Mouse (Mus musculus): ENCODE results near the gene B4galnt1.
"Not testable (repeated sequence)": the region's sequence is repeated elsewhere in the genome, so short reads cannot be mapped to it uniquely, and the experiment has no call there.

Gene B4galnt1

GRCm38 (mm10) chr10:127141500-127141899 is 23.5 kb upstream of the B4galnt1 start:
- in situ Hi-C loops (cut with MseI, MboI) = no loop called here

- in situ Hi-C loops (cut with MseI, MboI) = no loop called here
Measured at GRCm38 (mm10) chr10:127143228-127143627, 21.8 kb upstream of the B4galnt1 start.

DNA sequence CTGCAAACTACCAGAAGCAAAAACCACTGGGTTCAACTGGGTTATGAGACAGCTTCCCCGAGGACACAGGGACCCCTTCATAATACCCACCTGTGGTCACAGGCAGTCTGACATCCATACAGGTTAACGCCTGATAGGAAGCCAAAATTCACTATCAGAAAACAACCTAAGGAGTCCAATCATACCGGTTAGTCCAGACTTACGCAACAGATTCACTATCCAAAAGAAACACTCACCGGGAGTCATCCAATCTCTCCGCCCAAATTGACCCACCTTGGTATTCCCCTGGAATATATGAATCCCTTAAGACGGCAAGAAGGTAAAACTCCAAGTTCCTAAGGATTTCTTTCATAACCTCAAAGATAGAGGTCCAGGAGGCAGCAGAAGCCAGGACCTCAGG is 20.5 kb upstream of the B4galnt1 start:
- in situ Hi-C loops (cut with MseI, MboI) = no loop called here

- in situ Hi-C loops (cut with MseI, MboI) = no loop called here
Measured at GRCm38 (mm10) chr10:127145303-127145702, 19.7 kb upstream of the B4galnt1 start.

GRCm38 (mm10) chr10:127147135-127147534 is 17.9 kb upstream of the B4galnt1 start:
- in situ Hi-C loops (cut with MseI, MboI) = no loop called here

DNA sequence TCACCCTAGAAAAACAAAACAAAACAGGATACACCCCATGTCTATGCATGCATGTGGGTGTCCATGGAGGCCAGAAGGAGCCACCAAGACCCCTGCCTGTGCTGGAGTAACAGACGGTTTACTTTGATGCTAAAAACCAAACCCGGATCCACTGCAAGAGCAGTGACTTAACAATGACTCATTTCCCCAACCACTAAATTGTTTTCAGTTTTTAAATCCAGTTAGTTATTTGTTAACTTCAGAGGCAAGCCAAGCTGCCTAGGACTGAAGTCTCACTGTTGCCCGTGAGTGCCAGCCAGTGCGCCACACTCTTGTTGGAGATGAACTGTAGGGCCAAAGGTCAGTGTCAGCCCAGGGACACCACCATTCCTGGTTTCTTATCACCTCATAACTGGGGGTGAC is 14.6 kb upstream of the B4galnt1 start:
- in situ Hi-C loops (cut with MseI, MboI) = no loop called here

- in situ Hi-C loops (cut with MseI, MboI) = not testable (repeated sequence)
Measured at GRCm38 (mm10) chr10:127151233-127151632, 13.8 kb upstream of the B4galnt1 start.

DNA sequence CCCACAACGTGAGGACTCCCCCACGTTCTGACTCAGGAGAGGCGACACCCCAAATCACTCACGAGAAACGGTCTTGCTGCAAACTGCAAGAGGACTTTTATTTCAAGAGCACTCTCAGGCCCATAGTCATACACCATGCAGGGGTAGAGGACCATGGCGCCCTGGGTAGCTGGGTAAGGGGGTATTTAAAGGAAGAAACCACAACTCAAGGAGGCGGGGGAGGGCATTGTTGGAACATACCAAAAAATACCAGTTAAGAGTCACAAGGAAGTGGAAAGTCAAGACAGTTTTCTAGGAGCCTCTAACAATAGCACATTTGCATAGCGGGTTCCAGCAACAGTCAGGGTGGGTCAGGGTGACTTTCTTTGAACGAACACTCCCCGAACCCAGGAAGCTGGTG is 12.5 kb upstream of the B4galnt1 start:
- in situ Hi-C loops (cut with MseI, MboI) = not testable (repeated sequence)

- in situ Hi-C loops (cut with MseI, MboI) = no loop called here
Measured at GRCm38 (mm10) chr10:127153323-127153722, 11.7 kb upstream of the B4galnt1 start.

DNA sequence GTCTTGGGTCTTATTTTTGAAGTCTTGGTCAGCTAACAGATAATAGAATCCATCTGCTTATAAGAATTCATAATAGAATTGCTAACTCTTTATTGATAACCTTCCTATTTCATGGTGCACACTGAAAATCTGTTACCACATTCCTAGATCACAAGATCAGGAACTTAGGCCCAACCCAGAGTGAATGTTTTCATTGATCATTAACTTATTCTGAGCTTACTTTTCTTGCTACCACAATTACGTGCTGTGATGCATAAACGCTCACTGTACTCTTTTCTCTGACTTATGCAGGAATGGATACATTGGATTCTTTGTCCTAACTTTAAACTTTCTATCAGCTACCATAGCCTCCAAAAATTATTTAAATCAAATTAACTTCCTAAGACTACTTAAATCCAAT is 10.8 kb upstream of the B4galnt1 start:
- in situ Hi-C loops (cut with MseI, MboI) = no loop called here

- in situ Hi-C loops (cut with MseI, MboI) = no loop called here
Measured at GRCm38 (mm10) chr10:127154652-127155051, 10.4 kb upstream of the B4galnt1 start.

DNA sequence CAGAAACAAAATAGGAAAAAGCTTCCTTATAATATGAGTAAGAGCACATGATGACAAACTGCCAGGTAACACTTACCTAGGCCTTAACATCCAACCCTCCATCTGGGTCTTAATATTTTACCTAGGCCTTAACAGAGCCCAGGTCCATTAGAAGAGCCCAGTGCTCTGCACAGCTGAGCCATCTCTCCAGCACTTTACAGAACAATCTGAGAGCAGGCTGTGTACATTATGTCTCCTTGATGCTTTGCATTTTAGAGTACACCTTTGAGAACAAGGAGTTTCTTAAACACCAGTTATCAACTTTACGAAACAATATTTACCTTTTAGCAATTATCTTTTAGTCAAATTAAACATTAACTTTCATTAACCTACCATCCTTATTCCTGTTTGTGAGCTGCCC is 8.9 kb upstream of the B4galnt1 start:
- in situ Hi-C loops (cut with MseI, MboI) = no loop called here

- in situ Hi-C loops (cut with MseI, MboI) = no loop called here
Measured at GRCm38 (mm10) chr10:127156511-127156910, 8.5 kb upstream of the B4galnt1 start.

- in situ Hi-C loops (cut with MseI, MboI) = no loop called here
Measured at GRCm38 (mm10) chr10:127158471-127158870, 6.6 kb upstream of the B4galnt1 start.

GRCm38 (mm10) chr10:127160081-127160480 is 4.9 kb upstream of the B4galnt1 start:
- in situ Hi-C loops (cut with MseI, MboI) = no loop called here

- in situ Hi-C loops (cut with MseI, MboI) = no loop called here
Measured at GRCm38 (mm10) chr10:127160728-127161127, 4.3 kb upstream of the B4galnt1 start.

DNA sequence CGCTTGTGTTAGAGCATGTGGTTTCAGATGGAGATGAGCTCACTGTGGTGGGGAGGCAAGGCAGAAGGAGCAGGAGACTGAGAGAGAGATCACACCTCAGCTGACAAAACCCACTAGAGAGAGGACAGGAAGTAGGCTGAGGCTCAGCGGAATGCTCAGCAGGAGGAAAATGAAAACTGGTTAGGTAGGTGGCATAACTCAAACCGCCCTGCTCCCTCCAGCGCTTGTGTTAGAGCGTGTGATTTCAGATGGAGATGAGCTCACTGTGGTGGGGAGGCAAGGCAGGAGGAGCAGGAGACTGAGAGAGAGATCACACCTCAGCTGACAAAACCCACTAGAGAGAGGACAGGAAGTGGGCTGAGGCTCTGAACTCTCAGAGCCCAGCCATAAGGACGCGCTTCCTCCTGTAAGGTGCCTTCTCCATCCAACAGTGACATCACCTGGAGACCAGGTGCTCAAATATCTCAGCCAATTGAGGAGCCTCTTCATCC is 2.2 kb upstream of the B4galnt1 start:
- in situ Hi-C loops (cut with MseI, MboI) = not testable (repeated sequence)

- in situ Hi-C loops (cut with MseI, MboI) = no loop called here
Measured at GRCm38 (mm10) chr10:127164190-127164589, 835 bp upstream of the B4galnt1 start.

DNA sequence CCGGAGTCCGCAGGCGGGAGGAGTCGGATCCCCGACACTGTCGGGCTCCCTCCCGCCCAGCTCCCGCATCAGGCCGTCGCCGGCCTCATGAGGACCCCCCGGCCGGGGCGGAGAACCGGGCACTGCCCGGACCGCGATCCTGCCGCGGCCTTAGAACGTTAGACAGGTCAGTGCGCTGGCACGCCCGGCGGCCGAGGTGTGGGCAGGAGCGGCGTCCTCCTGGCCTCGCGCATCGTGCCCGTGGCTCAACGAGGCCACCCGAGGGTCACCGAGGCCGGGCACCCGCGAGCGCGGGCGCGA is 279 bp downstream of the B4galnt1 start:
- in situ Hi-C loops (cut with MseI, MboI) = no loop called here

GRCm38 (mm10) chr10:127165654-127166403 is 804 bp downstream of the B4galnt1 start:
- in situ Hi-C loops (cut with MseI, MboI) = no loop called here

- in situ Hi-C loops (cut with MseI, MboI) = no loop called here
Measured at GRCm38 (mm10) chr10:127166404-127166715, 1.3 kb downstream of the B4galnt1 start.

GRCm38 (mm10) chr10:127166771-127167613 is 2.0 kb downstream of the B4galnt1 start:
- in situ Hi-C loops (cut with MseI, MboI) = no loop called here

DNA sequence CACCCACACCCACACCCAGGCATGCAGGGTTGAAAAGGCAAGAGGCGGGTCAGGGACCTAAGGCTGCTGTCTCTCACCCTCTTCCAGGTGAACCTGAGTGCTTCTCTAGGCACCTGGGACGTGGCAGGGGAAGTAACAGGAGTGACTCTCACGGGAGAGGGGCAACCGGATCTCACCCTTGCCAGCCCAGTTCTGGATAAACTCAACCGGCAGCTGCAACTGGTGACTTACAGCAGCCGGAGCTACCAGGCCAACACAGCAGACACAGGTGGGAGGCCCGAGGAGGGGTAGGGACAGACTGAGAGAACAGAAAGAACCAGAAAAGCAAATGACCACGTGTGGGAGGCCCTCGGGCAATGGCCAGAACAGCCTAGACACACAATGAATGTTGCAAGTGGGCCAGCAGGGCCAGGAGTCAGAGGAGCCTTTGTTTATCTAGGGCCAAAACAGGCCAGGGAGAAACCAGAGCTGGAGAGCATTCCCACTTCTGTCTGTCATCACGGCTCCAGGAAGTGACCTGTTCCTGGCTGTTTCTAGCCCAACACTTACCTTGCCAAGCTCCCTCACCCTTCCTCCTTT is 2.7 kb downstream of the B4galnt1 start:
- in situ Hi-C loops (cut with MseI, MboI) = no loop called here

All from mouse trophoblast stem cell (cell line).